Mouse (Mus musculus) natural killer cell, adult 2 months (primary cell): Measurements from ENCODE around the gene Hpse2.
A peak's percentile ranks its signal among the peaks of the same experiment; 100 is the strongest.
"Not testable (repeated sequence)": the region's sequence is repeated elsewhere in the genome, so short reads cannot be mapped to it uniquely, and the experiment has no call there.

Source experiments
- DNase-seq, 2 experiments: peaks; one replicate each; pipeline ENCODE4 v3.0.0; 2022; ENCODE audit warnings: low spot score in 2 of 2

Gene Hpse2

GRCm38 (mm10) chr19:43388017-43388904, at the start of gene Hpse2:
Gene Hpse2 (minus strand): TSS chr19:43388355.
- no peak for DNase-seq

GRCm38 (mm10) chr19:43427446-43428224, 39.5 kb upstream of the Hpse2 start:
- DNase-seq = no peak

- no peak for DNase-seq
Observed at GRCm38 (mm10) chr19:43424082-43424481, 35.9 kb upstream of the Hpse2 start.

- no peak for DNase-seq
Observed at GRCm38 (mm10) chr19:43420506-43420905, 32.4 kb upstream of the Hpse2 start.

- DNase-seq = no peak
Observed at GRCm38 (mm10) chr19:43415565-43415964, 27.4 kb upstream of the Hpse2 start.

- no peak for DNase-seq
Observed at GRCm38 (mm10) chr19:43407181-43407580, 19.0 kb upstream of the Hpse2 start.

- DNase-seq = peak in 1 of 2 experiments; percentile 9
Observed at GRCm38 (mm10) chr19:43396327-43396726, 8.2 kb upstream of the Hpse2 start.

GRCm38 (mm10) chr19:43387071-43387770, 934 bp downstream of the Hpse2 start:
- DNase-seq = no peak

GRCm38 (mm10) chr19:43386041-43386952, 1.9 kb downstream of the Hpse2 start:
- DNase-seq = no peak

GRCm38 (mm10) chr19:43385451-43385850, 2.7 kb downstream of the Hpse2 start:
- DNase-seq = no peak

- DNase-seq = no peak
Observed at GRCm38 (mm10) chr19:43384978-43385431, 3.1 kb downstream of the Hpse2 start.

GRCm38 (mm10) chr19:43384346-43384977, 3.7 kb downstream of the Hpse2 start:
- no peak for DNase-seq

GRCm38 (mm10) chr19:43358830-43359229, 29.3 kb downstream of the Hpse2 start:
- DNase-seq = no peak

- DNase-seq = no peak
Observed at GRCm38 (mm10) chr19:43311125-43311524, 77.0 kb downstream of the Hpse2 start.

GRCm38 (mm10) chr19:43306756-43307155, 81.4 kb downstream of the Hpse2 start:
- DNase-seq = no peak

- DNase-seq = not testable (repeated sequence)
Observed at GRCm38 (mm10) chr19:43281336-43281735, 106.8 kb downstream of the Hpse2 start.

GRCm38 (mm10) chr19:43243993-43244392, 144.2 kb downstream of the Hpse2 start:
- no peak for DNase-seq

- no peak for DNase-seq
Observed at GRCm38 (mm10) chr19:43231711-43232110, 156.4 kb downstream of the Hpse2 start.

- DNase-seq = peak; percentile 80 to 92
Observed at GRCm38 (mm10) chr19:43193562-43193961, 194.6 kb downstream of the Hpse2 start.

- DNase-seq = no peak
Observed at GRCm38 (mm10) chr19:43175437-43175965, 212.7 kb downstream of the Hpse2 start.
